Mouse (Mus musculus): ENCODE results near the gene Slc35f1. TPM values are rescaled to one million over a fixed set of nuclear protein-coding genes. Genes with fewer than 3 reads are reported as not detected.

Slc35f1 gene
- polyA plus RNA-seq, 1 experiment from 2014 or later = 1.7 TPM

- no peaks in the 10 kb centered on the region for H3K4me1 ChIP-seq
- no peaks in the 10 kb centered on the region for H3K36me3 ChIP-seq
- no peak overlapping the region for H3K4me3 ChIP-seq
- H3K9me3 ChIP-seq (replicated peaks) = no peaks in the 10 kb centered on the region
- no peak for DNase-seq (ENCODE audit: low spot score)
- WGBS = 95% methylated on average over 4 of the region's 4 CpGs
- no peak overlapping the region for H3K27ac ChIP-seq
- no peaks in the 10 kb centered on the region for H3K27me3 ChIP-seq (ENCODE audit: low read depth, poor library complexity, severe bottlenecking)
Observed at GRCm38 (mm10) chr10:52812861-52813260, 122.5 kb downstream of the Slc35f1 start.

- Histone ChIP-seq H3K27ac (no peak overlapping the region), H3K4me3 (no peak overlapping the region), H3K4me1 (no peaks in the 10 kb centered on the region), H3K27me3 (ENCODE audit: low read depth, poor library complexity, severe bottlenecking) (no peaks in the 10 kb centered on the region), H3K36me3 (no peaks in the 10 kb centered on the region), H3K9me3 (replicated peaks) (no peaks in the 10 kb centered on the region)
- WGBS = 95% methylated on average over 5 of the region's 5 CpGs
- DNase-seq (ENCODE audit: low spot score) = no peak
Observed at GRCm38 (mm10) chr10:52814358-52814757, 124.0 kb downstream of the Slc35f1 start.

GRCm38 (mm10) chr10:52819661-52820060, 129.3 kb downstream of the Slc35f1 start:
- Histone ChIP-seq H3K36me3 (no peaks in the 10 kb centered on the region), H3K4me3 (no peak overlapping the region), H3K4me1 (no peaks in the 10 kb centered on the region), H3K27me3 (ENCODE audit: low read depth, poor library complexity, severe bottlenecking) (no peaks in the 10 kb centered on the region), H3K9me3 (replicated peaks) (no peaks in the 10 kb centered on the region), H3K27ac (no peak overlapping the region)
- WGBS = 97% methylated on average over 1 of the region's 1 CpGs
- no peak for DNase-seq (ENCODE audit: low spot score)

GRCm38 (mm10) chr10:52822909-52823308, 132.6 kb downstream of the Slc35f1 start:
- Histone ChIP-seq H3K4me3 (no peak overlapping the region), H3K4me1 (no peaks in the 10 kb centered on the region), H3K36me3 (no peaks in the 10 kb centered on the region), H3K27ac (no peak overlapping the region), H3K27me3 (ENCODE audit: low read depth, poor library complexity, severe bottlenecking) (no peaks in the 10 kb centered on the region), H3K9me3 (replicated peaks) (no peaks in the 10 kb centered on the region)
- 83% methylated on average over 2 of the region's 2 CpGs for WGBS
- DNase-seq (ENCODE audit: low spot score) = no peak

GRCm38 (mm10) chr10:52825746-52826145, 135.4 kb downstream of the Slc35f1 start:
- no peak overlapping the region for H3K27ac ChIP-seq
- H3K4me3 ChIP-seq = no peak overlapping the region
- DNase-seq (ENCODE audit: low spot score) = no peak
- H3K36me3 ChIP-seq = no peaks in the 10 kb centered on the region
- no peaks in the 10 kb centered on the region for H3K27me3 ChIP-seq (ENCODE audit: low read depth, poor library complexity, severe bottlenecking)
- H3K4me1 ChIP-seq = no peaks in the 10 kb centered on the region
- H3K9me3 ChIP-seq (replicated peaks) = no peaks in the 10 kb centered on the region
- 86% methylated on average over 4 of the region's 4 CpGs for WGBS

GRCm38 (mm10) chr10:52840819-52841218, 150.5 kb downstream of the Slc35f1 start:
- Histone ChIP-seq H3K9me3 (replicated peaks) (no peaks in the 10 kb centered on the region), H3K4me3 (no peak overlapping the region), H3K4me1 (no peaks in the 10 kb centered on the region), H3K27me3 (ENCODE audit: low read depth, poor library complexity, severe bottlenecking) (no peaks in the 10 kb centered on the region), H3K36me3 (no peaks in the 10 kb centered on the region), H3K27ac (no peak overlapping the region)
- WGBS = 73% methylated on average over 2 of the region's 2 CpGs
- no peak for DNase-seq (ENCODE audit: low spot score)

- DNase-seq (ENCODE audit: low spot score) = no peak
- H3K36me3 ChIP-seq = no peaks in the 10 kb centered on the region
Observed at GRCm38 (mm10) chr10:52851994-52852393, 161.7 kb downstream of the Slc35f1 start.

GRCm38 (mm10) chr10:52860851-52861250, 170.5 kb downstream of the Slc35f1 start:
- Histone ChIP-seq H3K4me3 (no peak overlapping the region), H3K27me3 (ENCODE audit: low read depth, poor library complexity, severe bottlenecking) (no peaks in the 10 kb centered on the region), H3K4me1 (no peaks in the 10 kb centered on the region), H3K27ac (no peak overlapping the region), H3K36me3 (no peaks in the 10 kb centered on the region), H3K9me3 (replicated peaks) (no peaks in the 10 kb centered on the region)
- 81% methylated on average over 2 of the region's 2 CpGs for WGBS
- no peak for DNase-seq (ENCODE audit: low spot score)

More at GRCm38 (mm10) chr10:52851994-52852393, 161.7 kb downstream of the Slc35f1 start:
- Histone ChIP-seq H3K27me3 (ENCODE audit: low read depth, poor library complexity, severe bottlenecking) (no peaks in the 10 kb centered on the region), H3K27ac (no peak overlapping the region), H3K4me1 (no peaks in the 10 kb centered on the region), H3K4me3 (no peak overlapping the region), H3K9me3 (replicated peaks) (no peaks in the 10 kb centered on the region)

- 93% methylated on average over 5 of the region's 5 CpGs for WGBS
- Histone ChIP-seq H3K9me3 (replicated peaks) (no peaks in the 10 kb centered on the region), H3K27ac (no peak overlapping the region), H3K36me3 (no peaks in the 10 kb centered on the region), H3K4me3 (no peak overlapping the region), H3K4me1 (no peaks in the 10 kb centered on the region), H3K27me3 (ENCODE audit: low read depth, poor library complexity, severe bottlenecking) (no peaks in the 10 kb centered on the region)
- no peak for DNase-seq (ENCODE audit: low spot score)
Observed at GRCm38 (mm10) chr10:52864936-52865335, 174.6 kb downstream of the Slc35f1 start.

- Histone ChIP-seq H3K27me3 (ENCODE audit: low read depth, poor library complexity, severe bottlenecking) (no peaks in the 10 kb centered on the region), H3K9me3 (replicated peaks) (no peaks in the 10 kb centered on the region), H3K4me1 (no peaks in the 10 kb centered on the region), H3K36me3 (no peaks in the 10 kb centered on the region), H3K4me3 (no peak overlapping the region), H3K27ac (no peak overlapping the region)
- no peak for DNase-seq (ENCODE audit: low spot score)
Observed at GRCm38 (mm10) chr10:52871110-52871509, 180.8 kb downstream of the Slc35f1 start.

- DNase-seq (ENCODE audit: low spot score) = no peak
- no peaks in the 10 kb centered on the region for H3K36me3 ChIP-seq
- H3K4me3 ChIP-seq = no peak overlapping the region
- H3K27ac ChIP-seq = no peak overlapping the region
- H3K27me3 ChIP-seq (ENCODE audit: low read depth, poor library complexity, severe bottlenecking) = no peaks in the 10 kb centered on the region
- no peaks in the 10 kb centered on the region for H3K4me1 ChIP-seq
- H3K9me3 ChIP-seq (replicated peaks) = no peaks in the 10 kb centered on the region
- WGBS = 78% methylated on average over 9 of the region's 9 CpGs
Observed at GRCm38 (mm10) chr10:52874133-52874532, 183.8 kb downstream of the Slc35f1 start.

GRCm38 (mm10) chr10:52874712-52875111, 184.4 kb downstream of the Slc35f1 start:
- no peak for DNase-seq (ENCODE audit: low spot score)
- H3K4me1 ChIP-seq = no peaks in the 10 kb centered on the region
- no peaks in the 10 kb centered on the region for H3K27me3 ChIP-seq (ENCODE audit: low read depth, poor library complexity, severe bottlenecking)
- H3K4me3 ChIP-seq = no peak overlapping the region
- no peaks in the 10 kb centered on the region for H3K9me3 ChIP-seq (replicated peaks)
- no peak overlapping the region for H3K27ac ChIP-seq
- H3K36me3 ChIP-seq = no peaks in the 10 kb centered on the region

- H3K9me3 ChIP-seq (replicated peaks) = no peaks in the 10 kb centered on the region
- H3K27me3 ChIP-seq (ENCODE audit: low read depth, poor library complexity, severe bottlenecking) = no peaks in the 10 kb centered on the region
- no peak for DNase-seq (ENCODE audit: low spot score)
- 68% methylated on average over 6 of the region's 6 CpGs for WGBS
- no peaks in the 10 kb centered on the region for H3K36me3 ChIP-seq
- no peaks in the 10 kb centered on the region for H3K4me1 ChIP-seq
- no peak overlapping the region for H3K27ac ChIP-seq
- H3K4me3 ChIP-seq = no peak overlapping the region
Observed at GRCm38 (mm10) chr10:52877263-52878021, 187.1 kb downstream of the Slc35f1 start.
